Mouse (Mus musculus) megakaryocyte, embryonic 14.5 days (primary cell): ENCODE results near the gene Usp12.

Experiments
- FLI1 ChIP-seq: IDR thresholded peaks from 2 replicates; pipeline ENCODE4 v1.6.1; 2012; ENCODE audit warnings: low read length, inconsistent platforms, mixed read lengths
- GATA1 ChIP-seq: IDR thresholded peaks from 3 replicates; pipeline ENCODE4 v1.6.1; 2012; ENCODE audit warnings: mixed read lengths, low read length, inconsistent platforms, borderline replicate concordance

DNA sequence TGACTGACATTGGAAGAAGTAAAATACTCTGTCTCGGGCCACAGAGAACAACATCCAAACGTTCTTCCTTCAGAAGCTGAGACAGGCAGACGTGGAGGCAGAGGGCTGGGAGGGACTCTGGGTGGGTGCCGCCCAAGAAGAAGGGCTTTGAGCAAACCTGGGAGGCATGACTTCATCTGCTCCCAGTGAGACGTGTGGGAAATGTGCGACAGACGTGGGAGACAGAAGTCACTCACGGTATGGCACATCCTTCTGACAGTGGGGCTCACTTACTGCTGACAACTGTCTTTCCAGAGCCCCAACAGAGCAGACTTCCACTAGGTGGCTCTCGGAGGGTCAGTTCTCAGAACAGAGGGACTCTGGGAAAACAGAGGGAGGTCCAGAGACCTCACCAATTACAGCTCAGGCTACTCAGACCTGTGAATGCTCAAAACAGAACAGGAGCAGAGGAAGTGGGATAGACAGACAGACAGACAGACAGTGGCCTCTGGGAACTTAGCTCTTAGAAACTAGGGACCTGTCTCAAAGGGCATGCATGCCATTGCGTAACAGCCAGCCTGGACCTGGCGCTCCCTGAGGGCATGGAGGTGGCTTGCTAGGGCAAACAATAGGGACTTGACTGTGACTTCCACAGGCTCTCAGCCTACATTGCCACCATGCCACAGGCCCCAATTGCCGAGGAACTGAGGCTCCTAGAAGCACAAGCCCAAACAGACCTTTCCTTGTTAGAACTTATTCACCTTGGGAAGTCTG lies 60.7 kb downstream of the Usp12 start:
- no peak for TF ChIP-seq GATA1
- no peak for TF ChIP-seq FLI1
